Mouse (Mus musculus): ENCODE results near the gene Use1.

The Use1 gene

DNA sequence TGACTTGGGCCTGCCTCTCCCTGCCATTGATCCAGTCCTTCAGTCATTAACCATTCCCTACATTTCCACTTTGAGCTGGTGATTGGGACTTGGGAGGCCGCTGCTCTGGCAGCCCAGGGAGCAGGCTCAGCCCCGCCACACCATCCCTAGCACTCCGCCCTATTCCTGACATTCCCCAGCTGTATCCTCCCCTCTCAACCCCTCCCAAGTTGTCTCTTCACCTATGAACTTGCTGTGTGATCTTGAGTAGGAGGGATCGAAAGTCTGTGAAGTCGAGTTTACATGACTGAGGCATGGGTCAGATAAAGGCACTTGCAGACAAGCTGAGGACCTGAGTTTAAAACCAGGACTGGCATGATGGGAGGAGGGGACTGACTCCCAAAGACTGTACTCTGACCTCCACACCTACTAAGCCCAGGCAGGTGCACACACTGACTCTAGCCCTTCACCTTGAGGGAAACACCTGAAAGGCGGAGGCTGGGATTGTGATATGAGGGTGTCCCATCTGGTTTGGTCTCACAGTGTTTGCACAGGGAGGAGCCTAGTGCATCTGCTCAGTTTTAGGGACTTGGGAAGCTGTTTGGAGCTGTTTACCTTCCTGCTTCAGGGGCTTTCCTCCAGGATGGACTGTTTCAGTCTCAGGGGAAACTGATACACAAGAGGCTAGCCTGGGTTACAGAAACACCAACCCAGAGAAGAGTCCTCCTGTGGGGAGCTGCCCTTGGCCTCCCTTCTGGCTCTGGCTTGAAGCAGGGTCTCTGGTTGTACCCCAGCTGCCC is 36.6 kb downstream of the Use1 start:
- DNase-seq (ENCODE audit: low read depth), result no peak

DNA sequence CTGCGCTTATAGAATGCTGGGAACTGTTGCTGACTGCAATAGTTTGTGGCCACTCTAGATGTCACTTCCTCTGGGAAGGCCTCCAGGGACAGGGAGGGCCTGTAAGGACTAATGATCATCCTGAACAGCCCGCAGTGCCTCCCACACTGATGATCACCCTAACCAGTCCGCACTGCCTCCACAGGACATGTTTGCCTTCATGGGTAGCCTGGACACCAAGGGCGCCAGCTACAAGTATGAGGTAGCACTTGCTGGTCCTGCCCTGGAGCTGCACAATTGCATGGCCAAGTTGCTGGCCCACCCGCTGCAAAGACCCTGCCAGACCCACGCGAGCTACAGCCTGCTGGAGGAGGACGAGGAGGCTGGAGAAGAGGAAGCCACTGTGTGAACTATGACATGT is 37.4 kb downstream of the Use1 start:
- DNase-seq (ENCODE audit: low read depth), result no peak

DNA sequence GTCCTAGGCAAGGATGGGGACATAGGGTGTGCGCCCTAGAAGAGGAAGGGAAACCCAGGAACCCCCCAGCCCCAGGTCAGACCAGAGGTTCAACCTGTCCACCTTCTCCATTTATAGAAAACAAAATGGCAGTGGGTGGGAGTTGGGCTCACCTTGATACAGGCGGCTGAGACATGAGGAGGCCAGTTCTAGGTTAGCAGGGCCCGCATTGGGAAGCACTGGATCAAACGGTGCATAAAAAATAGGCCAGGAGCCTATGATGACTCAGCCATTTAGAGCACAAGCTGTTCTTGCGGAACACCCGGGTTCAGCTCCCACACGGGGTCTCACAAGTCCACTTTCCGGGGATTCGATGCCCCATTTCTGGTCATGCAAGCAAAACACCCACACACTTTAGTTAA is 38.3 kb downstream of the Use1 start:
- DNase-seq (ENCODE audit: low read depth), result peak; percentile 52

DNA sequence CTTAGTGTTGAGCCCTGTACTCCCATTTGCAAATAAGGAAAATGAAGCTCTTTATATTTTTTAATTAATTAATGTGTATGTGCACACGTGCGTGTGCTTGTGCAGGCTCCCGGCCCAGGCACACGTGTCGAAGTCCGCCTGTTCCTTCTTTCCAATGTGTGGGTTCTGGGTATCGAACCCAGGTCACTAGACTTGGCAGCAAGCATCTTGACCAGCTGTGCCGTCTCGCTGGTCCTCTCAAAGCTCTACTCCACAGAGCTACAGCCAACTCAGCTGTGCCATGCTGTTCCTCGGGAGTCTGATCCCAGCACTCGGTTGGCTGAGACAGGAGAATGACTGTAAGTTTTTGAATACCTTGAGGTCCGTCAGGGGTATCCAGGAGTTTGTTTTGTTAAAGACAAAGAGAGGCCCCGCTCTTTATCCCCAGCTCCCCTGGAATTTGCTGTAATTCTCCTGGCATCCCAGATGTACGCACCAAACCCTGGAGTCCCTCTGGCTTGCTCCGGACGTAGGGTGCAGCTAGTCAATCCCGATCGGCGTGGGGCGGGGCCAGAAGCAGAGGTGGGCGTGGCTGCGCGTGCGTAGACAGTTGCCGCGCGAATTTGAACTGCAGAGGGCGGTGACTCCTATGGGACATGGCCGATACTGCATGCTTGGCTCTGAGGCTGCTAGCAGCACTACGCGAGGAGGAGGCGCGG is 38.9 kb downstream of the Use1 start, which contains the start of gene Ankle1:
Gene Ankle1, plus strand, starts transcription at position 610 of the 698 bp plus-strand sequence.
- peak; percentile 98 for DNase-seq (ENCODE audit: low read depth)

DNA sequence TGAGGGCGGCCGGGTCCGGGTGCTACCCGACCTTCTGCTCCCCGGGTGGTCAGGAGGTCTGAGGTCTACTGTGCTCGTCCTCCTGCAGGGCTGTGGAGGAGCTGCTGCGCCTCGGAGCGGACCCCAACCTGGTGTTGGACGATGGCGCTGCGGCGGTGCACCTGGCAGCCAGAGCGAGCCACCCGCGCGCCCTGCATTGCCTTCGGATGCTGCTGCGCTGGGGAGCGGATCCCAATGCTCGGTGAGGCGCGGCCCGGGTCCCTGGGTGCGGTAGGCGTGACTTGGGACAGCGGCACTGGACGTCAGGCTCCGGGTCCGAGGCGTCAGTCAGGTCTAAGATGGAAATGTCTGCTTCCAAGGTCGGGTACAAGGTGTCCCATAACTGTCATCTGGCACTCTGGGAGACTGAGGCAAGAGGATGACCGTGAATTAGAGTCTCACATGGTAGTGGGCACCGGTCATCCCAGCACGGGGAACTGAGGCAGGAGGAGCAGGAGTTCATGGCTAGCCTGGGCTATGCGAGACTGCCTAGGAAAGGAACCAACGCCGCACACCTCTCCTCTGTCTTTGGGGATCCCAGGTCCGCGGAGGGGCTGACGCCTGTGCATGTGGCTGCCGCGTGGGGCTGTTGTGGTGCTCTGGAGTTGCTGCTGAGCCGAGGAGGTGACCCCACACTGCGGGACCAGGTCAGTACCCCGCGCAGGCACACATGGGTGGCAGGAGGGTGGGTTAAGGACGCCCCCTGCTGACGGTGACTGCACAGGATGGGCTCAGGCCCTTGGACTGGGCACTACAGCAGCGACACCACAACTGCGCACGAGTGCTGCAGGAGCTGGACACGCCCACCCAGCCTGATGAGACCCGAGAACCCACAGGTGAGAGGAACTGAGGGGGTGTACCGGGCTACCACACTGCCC is 39.7 kb downstream of the Use1 start:
- peak; percentile 89 for DNase-seq (ENCODE audit: low read depth)

DNA sequence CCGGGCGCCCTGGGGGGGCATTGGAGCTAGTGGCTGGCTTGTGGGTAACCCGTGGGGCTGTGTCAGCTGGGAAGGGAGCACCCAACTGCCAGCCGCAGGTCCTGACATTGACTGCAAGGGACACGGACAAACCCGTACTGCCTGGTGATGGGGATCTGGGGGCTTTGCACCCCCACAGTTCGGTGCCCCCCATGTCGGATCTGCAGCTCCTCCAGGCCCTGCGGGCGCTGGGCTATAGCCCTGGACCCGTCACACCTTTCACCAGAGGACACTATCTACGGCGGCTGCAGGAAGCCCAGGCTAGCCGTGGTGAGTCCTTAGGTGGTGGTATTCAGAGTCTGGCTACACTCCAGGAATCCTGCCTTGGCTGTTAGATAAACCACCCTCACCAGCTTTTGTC is 40.8 kb downstream of the Use1 start:
- no peak for DNase-seq (ENCODE audit: low read depth)

DNA sequence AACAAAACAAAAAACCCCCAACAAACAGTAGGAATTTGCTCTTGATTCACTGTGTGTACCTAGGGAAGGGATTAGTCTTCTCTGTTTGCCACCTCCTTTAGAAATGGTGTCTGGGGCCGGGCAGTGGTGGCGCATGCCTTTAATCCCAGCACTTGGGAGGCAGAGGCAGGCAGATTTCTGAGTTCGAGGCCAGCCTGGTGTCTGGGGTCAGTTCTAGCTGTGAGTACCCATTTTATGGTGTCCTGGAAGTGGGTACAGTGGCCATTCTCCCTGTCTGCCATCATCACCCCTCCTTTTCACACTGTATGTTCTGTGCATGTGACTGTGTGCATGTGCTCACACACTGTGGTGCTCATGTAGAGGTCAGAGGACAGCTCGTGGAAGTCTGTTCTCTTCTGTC is 41.6 kb downstream of the Use1 start:
- no peak for DNase-seq (ENCODE audit: low read depth)

DNA sequence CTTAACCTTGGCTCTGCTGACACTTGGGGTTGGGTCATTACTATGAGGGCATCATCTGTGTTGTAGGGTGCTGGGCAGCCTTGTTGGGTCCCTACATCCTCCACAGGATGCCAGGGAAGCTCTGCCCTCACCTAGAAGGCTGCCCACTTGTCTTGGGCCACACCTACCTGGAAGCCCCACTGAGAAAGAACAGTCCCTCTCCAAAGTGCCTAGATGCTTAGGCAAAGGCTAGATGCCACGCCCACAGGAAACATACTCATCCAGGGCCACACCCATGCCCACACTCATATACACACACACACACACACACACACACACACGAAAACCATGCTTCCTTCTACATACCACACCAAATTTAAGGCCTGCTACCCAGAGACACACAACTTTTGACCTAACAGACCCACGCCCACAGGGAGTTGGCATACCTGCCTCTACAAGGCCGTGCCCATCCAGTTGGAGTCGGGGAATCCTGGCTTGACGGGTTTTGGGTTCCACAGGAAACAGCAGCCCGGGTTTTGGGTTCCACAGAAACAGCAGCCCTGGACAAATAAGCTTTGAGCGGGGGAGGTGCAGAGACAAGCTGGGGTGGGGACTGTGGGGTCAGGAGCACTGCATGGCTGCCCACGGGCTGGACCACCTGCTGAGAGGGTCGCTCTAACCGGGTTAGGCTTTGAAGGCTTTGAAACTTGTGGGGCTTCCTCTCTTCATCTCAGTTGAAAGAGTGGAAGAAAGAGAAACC is 45.1 kb downstream of the Use1 start:
- no peak for DNase-seq (ENCODE audit: low read depth)

Data from NIH3T3 (cell line).